Mouse (Mus musculus): ENCODE data around the gene Cdc45.

DNA sequence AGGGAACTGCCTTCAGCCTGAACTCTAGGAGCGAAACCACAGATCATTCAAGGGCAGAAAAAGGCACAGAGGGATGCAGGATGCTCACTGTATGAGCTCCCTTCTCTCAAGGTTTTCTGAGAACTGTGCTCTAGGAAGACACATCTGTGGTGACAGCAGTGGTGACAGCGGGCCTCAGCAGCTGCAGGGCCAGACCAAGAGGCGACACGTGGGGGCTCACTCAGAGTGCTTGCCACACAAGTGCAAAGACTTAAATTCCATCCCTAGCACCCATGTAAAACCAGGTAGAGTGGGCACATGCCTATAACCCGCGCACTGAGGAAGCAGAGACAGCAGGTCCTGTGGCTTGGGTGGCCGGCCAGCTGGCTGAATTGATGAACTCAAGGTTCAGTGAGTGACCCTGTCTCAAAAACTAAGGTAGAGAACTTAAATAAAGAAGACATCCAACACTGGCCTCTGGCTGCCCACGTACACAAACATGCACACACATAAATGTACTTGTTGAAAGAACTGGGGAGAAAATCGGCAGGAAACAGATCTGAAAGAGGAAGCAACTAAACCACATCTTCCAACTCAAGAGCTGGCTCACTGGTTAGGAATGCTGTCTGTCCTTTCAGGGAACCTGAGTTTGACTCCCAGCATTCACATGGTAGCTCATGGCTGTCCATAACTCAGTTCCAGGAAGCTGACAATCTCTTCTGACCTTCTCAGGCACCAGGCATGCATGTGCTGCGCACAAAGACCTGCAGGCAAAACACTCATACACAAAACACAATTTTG, 23.0 kb downstream of the Cdc45 start:
- TF ChIP-seq CTCF (IDR thresholded peaks at IDR 0.05; ENCODE audit: low read depth, low read length) (no peak), GATA1 (IDR thresholded peaks at IDR 0.05; ENCODE audit: borderline replicate concordance, low read length) (no peak), TAL1 (conservative IDR thresholded peaks at IDR 0.05; ENCODE audit: low read depth, low read length) (no peak)

Measured in G1E (cell line).